Mouse (Mus musculus): ENCODE data around the gene Itga6. TPM values are rescaled to one million over a fixed set of nuclear protein-coding genes. Genes with fewer than 3 reads are reported as not detected.
"Not testable (repeated sequence)": the region's sequence is repeated elsewhere in the genome, so short reads cannot be mapped to it uniquely, and the experiment has no call there.

Gene Itga6
- polyA plus RNA-seq, 1 experiment = 19.1 TPM

DNA sequence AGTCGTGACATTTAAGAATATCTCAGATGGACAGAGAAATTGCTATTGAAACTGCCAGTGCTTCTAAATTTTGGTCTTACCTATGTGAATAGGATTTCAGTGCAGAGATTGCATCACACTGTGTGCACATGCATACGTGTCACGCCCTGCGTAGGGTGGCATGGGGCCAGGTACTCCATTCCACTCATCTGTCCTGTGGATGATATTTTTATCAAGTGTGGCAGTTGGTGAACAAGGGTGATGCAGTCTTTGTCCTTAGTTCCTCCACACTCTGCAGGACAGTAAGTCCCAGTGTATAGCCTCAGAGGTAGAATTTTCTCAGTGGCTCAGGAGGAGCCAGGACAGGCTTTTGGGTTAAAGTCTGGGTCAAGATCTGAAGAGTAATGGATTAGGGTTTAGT is 90.8 kb downstream of the Itga6 start:
- peaks cover 4% of the 10 kb centered on the region for H3K36me3 ChIP-seq (ENCODE audit: control insufficient read depth, insufficient read depth, low read length)
- 76% methylated on average over 4 of the region's 4 CpGs for WGBS

DNA sequence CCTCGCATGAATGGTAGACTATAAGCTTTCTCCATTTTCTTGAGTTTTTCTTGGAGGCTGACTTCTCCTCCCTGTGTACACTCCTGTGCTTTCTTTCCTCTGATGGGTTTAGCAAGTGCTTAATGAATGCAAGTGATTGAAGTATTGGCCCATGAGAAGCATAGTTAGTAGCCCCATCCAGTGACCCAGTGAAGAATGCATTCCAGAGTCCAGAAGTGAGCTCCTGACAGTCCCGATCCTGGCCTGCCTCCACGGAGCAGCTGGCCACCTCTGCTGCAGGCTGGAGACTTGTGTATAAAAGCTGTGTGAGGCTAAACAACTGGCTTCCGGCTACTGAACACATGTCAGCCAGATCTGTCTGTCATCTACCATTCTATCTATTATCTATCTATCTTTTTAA is 91.8 kb downstream of the Itga6 start:
- no peak for DNase-seq (ENCODE audit: low read depth in 1 of 2, low spot score in 2 of 2)
- Histone ChIP-seq H3K27ac (ENCODE audit: insufficient read depth, low read length) (no peak overlapping the region), H3K4me1 (ENCODE audit: control insufficient read depth, insufficient read depth, insufficient read length) (no peaks in the 10 kb centered on the region), H3K36me3 (ENCODE audit: control insufficient read depth, insufficient read depth, low read length) (peaks cover 4% of the 10 kb centered on the region), H3K4me3 (ENCODE audit: extremely low read depth, insufficient read depth, insufficient read length) (no peak overlapping the region), H3K27me3 (ENCODE audit: control insufficient read depth, insufficient read depth, low read length) (no peaks in the 10 kb centered on the region)
- TF ChIP-seq POLR2A (IDR thresholded peaks at IDR 0.05; ENCODE audit: low read depth, low read length) (no peak), CTCF (IDR thresholded peaks at IDR 0.05; ENCODE audit: extremely low read depth, insufficient read depth, insufficient read length, insufficient replicate concordance) (no peak)
- WGBS = 85% methylated on average over 4 of the region's 4 CpGs

More for the DNA sequence above, 90.8 kb downstream of the Itga6 start:
- no peaks in the 10 kb centered on the region for H3K27me3 ChIP-seq (ENCODE audit: control insufficient read depth, insufficient read depth, low read length)
- H3K27ac ChIP-seq (ENCODE audit: insufficient read depth, low read length) = no peak overlapping the region
- TF ChIP-seq POLR2A (IDR thresholded peaks at IDR 0.05; ENCODE audit: low read depth, low read length) (no peak), CTCF (IDR thresholded peaks at IDR 0.05; ENCODE audit: extremely low read depth, insufficient read depth, insufficient read length, insufficient replicate concordance) (no peak)
- no peak overlapping the region for H3K4me3 ChIP-seq (ENCODE audit: extremely low read depth, insufficient read depth, insufficient read length)
- H3K4me1 ChIP-seq (ENCODE audit: control insufficient read depth, insufficient read depth, insufficient read length) = no peaks in the 10 kb centered on the region
- no peak for DNase-seq (ENCODE audit: low read depth in 1 of 2, low spot score in 2 of 2)

DNA sequence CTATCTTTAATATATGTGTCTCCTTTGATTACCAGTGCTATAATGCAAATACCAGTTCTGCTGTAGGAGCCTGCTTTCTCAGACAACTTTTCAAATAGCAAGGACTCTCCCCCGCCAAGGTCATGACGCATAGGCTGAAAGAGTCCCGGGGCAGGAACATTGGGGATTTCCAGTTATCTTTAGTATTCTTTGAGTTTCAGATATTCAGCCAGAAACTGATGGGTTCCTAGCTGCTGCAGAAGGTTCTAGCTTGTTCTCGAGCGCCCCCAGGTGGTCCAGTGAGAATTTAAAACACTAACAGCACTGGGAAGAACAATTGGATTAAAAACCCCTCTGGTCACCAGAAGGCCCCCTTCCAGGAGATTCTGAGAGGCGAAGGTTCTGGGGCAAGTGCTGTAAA is 92.4 kb downstream of the Itga6 start:
- WGBS = 27% methylated on average over 6 of the region's 6 CpGs
- TF ChIP-seq POLR2A (IDR thresholded peaks at IDR 0.05; ENCODE audit: low read depth, low read length) (no peak), CTCF (IDR thresholded peaks at IDR 0.05; ENCODE audit: extremely low read depth, insufficient read depth, insufficient read length, insufficient replicate concordance) (peak; percentile 42; the same call in 1 of the 2 replicates)
- Histone ChIP-seq H3K36me3 (ENCODE audit: control insufficient read depth, insufficient read depth, low read length) (peaks cover 4% of the 10 kb centered on the region), H3K27ac (ENCODE audit: insufficient read depth, low read length) (no peak overlapping the region), H3K27me3 (ENCODE audit: control insufficient read depth, insufficient read depth, low read length) (no peaks in the 10 kb centered on the region), H3K4me3 (ENCODE audit: extremely low read depth, insufficient read depth, insufficient read length) (no peak overlapping the region), H3K4me1 (ENCODE audit: control insufficient read depth, insufficient read depth, insufficient read length) (no peaks in the 10 kb centered on the region)
- peak in 1 of 2 experiments; percentile 53 for DNase-seq (ENCODE audit: low read depth in 1 of 2, low spot score in 2 of 2)

DNA sequence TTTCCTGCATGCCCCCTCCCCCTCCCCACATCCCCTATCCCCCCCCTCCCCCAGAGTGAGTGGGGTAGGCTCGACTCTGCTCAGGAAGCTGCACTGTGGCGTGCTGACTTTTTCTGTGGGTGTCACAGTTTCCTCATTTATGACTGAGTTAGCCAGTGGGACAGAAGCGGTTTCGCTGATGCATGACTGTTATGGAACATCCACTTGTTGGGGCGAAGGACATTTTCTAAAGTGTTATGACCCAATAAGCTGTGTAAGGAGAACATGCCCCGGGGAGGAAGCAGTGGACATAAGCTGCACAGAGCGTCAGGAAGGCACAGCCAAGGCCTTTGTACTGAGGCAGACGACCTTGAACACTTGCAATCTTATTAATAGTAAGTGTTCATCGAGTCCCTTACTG is 97.9 kb downstream of the Itga6 start:
- DNase-seq (ENCODE audit: low read depth in 1 of 2, low spot score in 2 of 2) = no peak
- H3K36me3 ChIP-seq (ENCODE audit: control insufficient read depth, insufficient read depth, low read length) = peaks cover 12% of the 10 kb centered on the region
- no peak overlapping the region for H3K27ac ChIP-seq (ENCODE audit: insufficient read depth, low read length)
- WGBS = 16% methylated on average over 9 of the region's 9 CpGs
- H3K4me1 ChIP-seq (ENCODE audit: control insufficient read depth, insufficient read depth, insufficient read length) = peaks cover 3% of the 10 kb centered on the region; the same call in 1 of the 2 replicates
- TF ChIP-seq CTCF (IDR thresholded peaks at IDR 0.05; ENCODE audit: extremely low read depth, insufficient read depth, insufficient read length, insufficient replicate concordance) = no peak
- no peak for TF ChIP-seq POLR2A (IDR thresholded peaks at IDR 0.05; ENCODE audit: low read depth, low read length)
- H3K4me3 ChIP-seq (ENCODE audit: extremely low read depth, insufficient read depth, insufficient read length) = no peak overlapping the region
- no peaks in the 10 kb centered on the region for H3K27me3 ChIP-seq (ENCODE audit: control insufficient read depth, insufficient read depth, low read length)

DNA sequence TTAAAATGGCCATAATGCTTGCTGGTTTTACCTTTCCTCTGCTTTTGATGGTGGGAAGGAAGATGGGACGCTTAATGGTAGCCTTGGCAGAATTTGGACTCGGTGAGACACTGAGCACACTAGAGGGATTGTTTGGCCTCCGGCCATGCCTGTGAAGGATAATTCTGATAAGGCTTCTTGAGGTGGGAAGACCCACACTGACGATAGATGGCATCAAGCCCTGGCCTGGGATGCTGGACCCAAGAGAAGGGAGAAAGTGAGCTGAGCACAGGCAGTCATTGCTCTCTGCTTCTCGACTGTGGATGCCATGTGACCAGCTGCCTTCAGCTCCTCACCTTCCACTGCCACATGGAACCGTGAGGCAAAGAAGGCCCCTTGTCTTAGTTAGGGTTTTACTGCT is 99.5 kb downstream of the Itga6 start:
- H3K27me3 ChIP-seq (ENCODE audit: control insufficient read depth, insufficient read depth, low read length) = no peaks in the 10 kb centered on the region
- H3K27ac ChIP-seq (ENCODE audit: insufficient read depth, low read length) = no peak overlapping the region
- peaks cover 3% of the 10 kb centered on the region; the same call in 1 of the 2 replicates for H3K4me1 ChIP-seq (ENCODE audit: control insufficient read depth, insufficient read depth, insufficient read length)
- H3K4me3 ChIP-seq (ENCODE audit: extremely low read depth, insufficient read depth, insufficient read length) = no peak overlapping the region
- WGBS = 85% methylated on average over 6 of the region's 6 CpGs
- H3K36me3 ChIP-seq (ENCODE audit: control insufficient read depth, insufficient read depth, low read length) = peaks cover 14% of the 10 kb centered on the region
- no peak for DNase-seq (ENCODE audit: low read depth in 1 of 2, low spot score in 2 of 2)
- TF ChIP-seq POLR2A (IDR thresholded peaks at IDR 0.05; ENCODE audit: low read depth, low read length) (no peak), CTCF (IDR thresholded peaks at IDR 0.05; ENCODE audit: extremely low read depth, insufficient read depth, insufficient read length, insufficient replicate concordance) (no peak)

DNA sequence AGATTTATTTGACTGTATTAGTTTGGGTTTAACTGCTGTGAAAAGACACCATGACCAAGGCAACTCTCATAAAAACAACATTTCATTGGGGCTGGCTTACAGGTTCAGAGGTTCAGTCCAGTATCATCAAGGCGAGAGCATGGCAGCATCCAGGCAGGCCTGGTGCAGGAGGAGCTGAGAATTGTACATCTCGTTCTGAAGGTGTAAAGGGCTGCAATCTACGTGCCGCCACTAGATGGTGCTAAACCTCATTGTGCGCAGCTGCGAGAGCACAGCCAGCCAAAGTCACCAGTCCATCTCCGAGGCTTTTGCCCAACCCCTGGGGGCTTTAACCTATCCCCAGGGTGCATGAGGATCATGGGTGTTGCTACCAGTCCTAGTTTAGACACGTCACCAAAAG is 106.7 kb downstream of the Itga6 start:
- not testable (repeated sequence) for H3K4me3 ChIP-seq (ENCODE audit: extremely low read depth, insufficient read depth, insufficient read length); H3K36me3 ChIP-seq (ENCODE audit: control insufficient read depth, insufficient read depth, low read length); H3K27ac ChIP-seq (ENCODE audit: insufficient read depth, low read length); H3K4me1 ChIP-seq (ENCODE audit: control insufficient read depth, insufficient read depth, insufficient read length); H3K27me3 ChIP-seq (ENCODE audit: control insufficient read depth, insufficient read depth, low read length)
- peak in 1 of 2 experiments; percentile 47 for DNase-seq (ENCODE audit: low read depth in 1 of 2, low spot score in 2 of 2)
- 4% methylated on average over 7 of the region's 8 CpGs for WGBS

DNA sequence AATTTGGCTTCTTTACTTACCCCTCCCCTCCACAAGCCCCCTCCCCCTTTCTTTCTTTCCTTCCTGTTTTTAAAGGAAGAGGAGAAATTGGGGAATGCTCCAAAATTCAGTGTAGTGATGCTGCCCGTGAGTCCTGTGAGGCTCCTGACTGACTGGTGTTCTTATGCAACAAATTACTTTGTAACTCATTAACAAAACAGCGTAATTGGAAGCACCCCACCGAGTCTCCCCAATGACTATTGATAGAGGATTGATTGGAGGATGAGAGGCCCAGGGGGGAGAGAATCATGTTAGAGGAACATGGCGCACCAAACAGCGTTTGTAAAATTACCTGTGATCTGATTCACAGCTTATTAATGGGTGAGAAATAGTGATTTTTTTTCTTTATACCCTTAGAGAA is 109.7 kb downstream of the Itga6 start:
- DNase-seq (ENCODE audit: low read depth in 1 of 2, low spot score in 2 of 2) = no peak
- peaks cover 4% of the 10 kb centered on the region; the same call in 1 of the 2 replicates for H3K36me3 ChIP-seq (ENCODE audit: control insufficient read depth, insufficient read depth, low read length)
- no peaks in the 10 kb centered on the region for H3K27me3 ChIP-seq (ENCODE audit: control insufficient read depth, insufficient read depth, low read length)
- WGBS = 95% methylated on average over 5 of the region's 5 CpGs
- H3K27ac ChIP-seq (ENCODE audit: insufficient read depth, low read length) = no peak overlapping the region
- H3K4me3 ChIP-seq (ENCODE audit: extremely low read depth, insufficient read depth, insufficient read length) = no peak overlapping the region
- no peaks in the 10 kb centered on the region for H3K4me1 ChIP-seq (ENCODE audit: control insufficient read depth, insufficient read depth, insufficient read length)
- TF ChIP-seq CTCF (IDR thresholded peaks at IDR 0.05; ENCODE audit: extremely low read depth, insufficient read depth, insufficient read length, insufficient replicate concordance) (no peak), POLR2A (IDR thresholded peaks at IDR 0.05; ENCODE audit: low read depth, low read length) (no peak)
